Mouse (Mus musculus): ENCODE data around the gene Dnmt3a. TPM values are rescaled to one million over a fixed set of nuclear protein-coding genes. Genes with fewer than 3 reads are reported as not detected.
A peak's percentile ranks its signal among the peaks of the same experiment; 100 is the strongest.

Dnmt3a gene
- polyA plus RNA-seq, 1 experiment from 2014 or later: 24.3 TPM

- H3K4me2 ChIP-seq (ENCODE audit: low read depth, low read length): no peak overlapping the region
- no peak overlapping the region for H3K4me3 ChIP-seq (ENCODE audit: low read depth, low read length)
- H3K9me3 ChIP-seq (ENCODE audit: low read length): no peaks in the 10 kb centered on the region
- H3K27ac ChIP-seq (ENCODE audit: low read depth): no peak overlapping the region
- no peak for TF ChIP-seq CTCF (IDR thresholded peaks at IDR 0.05; ENCODE audit: low read depth)
- TF ChIP-seq EP300 (IDR thresholded peaks at IDR 0.05; ENCODE audit: low read depth): no peak
- WGBS (ENCODE audit: insufficient replicate concordance): 71% methylated on average over 2 of the region's 2 CpGs
- H3K4me1 ChIP-seq (ENCODE audit: insufficient read depth): peaks cover 23% of the 10 kb centered on the region
- no peak overlapping the region for H3K9ac ChIP-seq (replicated peaks)
- no peaks in the 10 kb centered on the region for H3K27me3 ChIP-seq (ENCODE audit: insufficient read depth, low read length)
- DNase-seq (no peak), ATAC-seq (no peak)
- peaks cover 6% of the 10 kb centered on the region; the same call in 1 of the 2 replicates for H3K36me3 ChIP-seq (replicated peaks; ENCODE audit: insufficient read depth, low read length)
Measured at GRCm38 (mm10) chr12:3776015-3776414, 29.8 kb upstream of the Dnmt3a start.

- Histone ChIP-seq H3K4me2 (ENCODE audit: low read depth, low read length) (no peak overlapping the region), H3K4me3 (ENCODE audit: low read depth, low read length) (no peak overlapping the region), H3K27ac (ENCODE audit: low read depth) (no peak overlapping the region), H3K4me1 (ENCODE audit: insufficient read depth) (peaks cover 30% of the 10 kb centered on the region), H3K27me3 (ENCODE audit: insufficient read depth, low read length) (no peaks in the 10 kb centered on the region), H3K9me3 (ENCODE audit: low read length) (no peaks in the 10 kb centered on the region), H3K36me3 (replicated peaks; ENCODE audit: insufficient read depth, low read length) (peaks cover 6% of the 10 kb centered on the region; the same call in 1 of the 2 replicates), H3K9ac (replicated peaks) (no peak overlapping the region)
- no peak for DNase-seq
- no peak for ATAC-seq
- TF ChIP-seq EP300 (IDR thresholded peaks at IDR 0.05; ENCODE audit: low read depth) (no peak), CTCF (IDR thresholded peaks at IDR 0.05; ENCODE audit: low read depth) (no peak)
- 61% methylated on average over 5 of the region's 5 CpGs for WGBS (ENCODE audit: insufficient replicate concordance)
Measured at GRCm38 (mm10) chr12:3777682-3778081, 28.1 kb upstream of the Dnmt3a start.

GRCm38 (mm10) chr12:3778286-3778685, 27.5 kb upstream of the Dnmt3a start:
- H3K9me3 ChIP-seq (ENCODE audit: low read length): no peaks in the 10 kb centered on the region
- WGBS (ENCODE audit: insufficient replicate concordance): 56% methylated on average over 6 of the region's 6 CpGs
- TF ChIP-seq CTCF (IDR thresholded peaks at IDR 0.05; ENCODE audit: low read depth) (no peak), EP300 (IDR thresholded peaks at IDR 0.05; ENCODE audit: low read depth) (no peak)
- no peaks in the 10 kb centered on the region for H3K27me3 ChIP-seq (ENCODE audit: insufficient read depth, low read length)
- DNase-seq (no peak), ATAC-seq (no peak)
- H3K4me1 ChIP-seq (ENCODE audit: insufficient read depth): peaks cover 30% of the 10 kb centered on the region
- H3K27ac ChIP-seq (ENCODE audit: low read depth): no peak overlapping the region
- H3K4me3 ChIP-seq (ENCODE audit: low read depth, low read length): no peak overlapping the region
- no peak overlapping the region for H3K4me2 ChIP-seq (ENCODE audit: low read depth, low read length)
- H3K9ac ChIP-seq (replicated peaks): no peak overlapping the region
- H3K36me3 ChIP-seq (replicated peaks; ENCODE audit: insufficient read depth, low read length): peaks cover 6% of the 10 kb centered on the region; the same call in 1 of the 2 replicates

- no peak for ATAC-seq
- Histone ChIP-seq H3K4me1 (ENCODE audit: insufficient read depth) (peaks cover 30% of the 10 kb centered on the region), H3K27ac (ENCODE audit: low read depth) (no peak overlapping the region), H3K4me2 (ENCODE audit: low read depth, low read length) (no peak overlapping the region), H3K27me3 (ENCODE audit: insufficient read depth, low read length) (no peaks in the 10 kb centered on the region), H3K36me3 (replicated peaks; ENCODE audit: insufficient read depth, low read length) (peaks cover 2% of the 10 kb centered on the region; the same call in 1 of the 2 replicates), H3K4me3 (ENCODE audit: low read depth, low read length) (no peak overlapping the region), H3K9me3 (ENCODE audit: low read length) (no peaks in the 10 kb centered on the region), H3K9ac (replicated peaks) (no peak overlapping the region)
- WGBS (ENCODE audit: insufficient replicate concordance): 72% methylated on average over 2 of the region's 2 CpGs
- no peak for DNase-seq
- TF ChIP-seq CTCF (IDR thresholded peaks at IDR 0.05; ENCODE audit: low read depth) (no peak), EP300 (IDR thresholded peaks at IDR 0.05; ENCODE audit: low read depth) (no peak)
Measured at GRCm38 (mm10) chr12:3779639-3780038, 26.2 kb upstream of the Dnmt3a start.

GRCm38 (mm10) chr12:3780405-3780891, 25.4 kb upstream of the Dnmt3a start:
- no peak overlapping the region for H3K4me2 ChIP-seq (ENCODE audit: low read depth, low read length)
- DNase-seq (peak; percentile 53), ATAC-seq (peak; percentile 60)
- H3K4me3 ChIP-seq (ENCODE audit: low read depth, low read length): no peak overlapping the region
- no peaks in the 10 kb centered on the region for H3K9me3 ChIP-seq (ENCODE audit: low read length)
- H3K4me1 ChIP-seq (ENCODE audit: insufficient read depth): peaks cover 30% of the 10 kb centered on the region
- no peak overlapping the region for H3K9ac ChIP-seq (replicated peaks)
- no peak for TF ChIP-seq EP300 (IDR thresholded peaks at IDR 0.05; ENCODE audit: low read depth)
- TF ChIP-seq CTCF (IDR thresholded peaks at IDR 0.05; ENCODE audit: low read depth): no peak
- H3K27me3 ChIP-seq (ENCODE audit: insufficient read depth, low read length): no peaks in the 10 kb centered on the region
- H3K36me3 ChIP-seq (replicated peaks; ENCODE audit: insufficient read depth, low read length): 0 out of 2 replicates have a peak, but pooled peaks cover 2% of the 10 kb centered on the region
- H3K27ac ChIP-seq (ENCODE audit: low read depth): peak overlapping the region; percentile 78
- 16% methylated on average over 8 of the region's 8 CpGs for WGBS (ENCODE audit: insufficient replicate concordance)

GRCm38 (mm10) chr12:3780931-3781471, 24.8 kb upstream of the Dnmt3a start:
- Histone ChIP-seq H3K4me1 (ENCODE audit: insufficient read depth) (peaks cover 27% of the 10 kb centered on the region), H3K9me3 (ENCODE audit: low read length) (no peaks in the 10 kb centered on the region), H3K27ac (ENCODE audit: low read depth) (peak overlapping the region; percentile 78), H3K27me3 (ENCODE audit: insufficient read depth, low read length) (no peaks in the 10 kb centered on the region), H3K9ac (replicated peaks) (no peak overlapping the region), H3K36me3 (replicated peaks; ENCODE audit: insufficient read depth, low read length) (0 out of 2 replicates have a peak, but pooled peaks cover 2% of the 10 kb centered on the region), H3K4me3 (ENCODE audit: low read depth, low read length) (no peak overlapping the region), H3K4me2 (ENCODE audit: low read depth, low read length) (peak overlapping the region; percentile 33; the same call in 1 of the 2 replicates)
- WGBS (ENCODE audit: insufficient replicate concordance): 41% methylated on average over 7 of the region's 7 CpGs
- TF ChIP-seq CTCF (IDR thresholded peaks at IDR 0.05; ENCODE audit: low read depth) (no peak), EP300 (IDR thresholded peaks at IDR 0.05; ENCODE audit: low read depth) (no peak)
- DNase-seq (peak; percentile 24), ATAC-seq (no peak; the same call in 1 of the 2 replicates)
